Mouse (Mus musculus): ENCODE measurements around the gene Zfyve21. TPM values are rescaled to one million over a fixed set of nuclear protein-coding genes. Genes with fewer than 3 reads are reported as not detected.

Zfyve21 gene
- polyA plus RNA-seq, 1 experiment from 2014 or later, result 43.0 TPM

- no peak for ATAC-seq
Observed at GRCm38 (mm10) chr12:111872079-111872478, 58.1 kb downstream of the Zfyve21 start.

GRCm38 (mm10) chr12:111874601-111875140 is 60.7 kb downstream of the Zfyve21 start:
- no peak overlapping the region for H3K9ac ChIP-seq (ENCODE audit: low read length)
- H3K4me2 ChIP-seq (ENCODE audit: low read length), result no peak overlapping the region
- 68% methylated on average over 1 of the region's 1 CpGs for WGBS
- no peaks in the 10 kb centered on the region for H3K9me3 ChIP-seq (replicated peaks; ENCODE audit: control insufficient read depth, low read length)
- H3K27me3 ChIP-seq (replicated peaks; ENCODE audit: control insufficient read depth, insufficient read depth, low read length), result no peaks in the 10 kb centered on the region
- no peaks in the 10 kb centered on the region for H3K36me3 ChIP-seq (ENCODE audit: control insufficient read depth, insufficient read depth, low read length)
- H3K4me1 ChIP-seq (ENCODE audit: control insufficient read depth, insufficient read depth, low read length), result no peaks in the 10 kb centered on the region
- no peak overlapping the region for H3K27ac ChIP-seq (ENCODE audit: low read depth, low read length)
- H3K4me3 ChIP-seq (ENCODE audit: low read depth, low read length), result no peak overlapping the region
- DNase-seq (ENCODE audit: low spot score), result no peak
- no peak for ATAC-seq

More at GRCm38 (mm10) chr12:111872079-111872478, 58.1 kb downstream of the Zfyve21 start:
- no peaks in the 10 kb centered on the region for H3K4me1 ChIP-seq (ENCODE audit: control insufficient read depth, insufficient read depth, low read length)
- no peaks in the 10 kb centered on the region for H3K36me3 ChIP-seq (ENCODE audit: control insufficient read depth, insufficient read depth, low read length)
- H3K9ac ChIP-seq (ENCODE audit: low read length), result no peak overlapping the region
- 90% methylated on average over 5 of the region's 5 CpGs for WGBS
- DNase-seq (ENCODE audit: low spot score), result no peak
- H3K27me3 ChIP-seq (replicated peaks; ENCODE audit: control insufficient read depth, insufficient read depth, low read length), result no peaks in the 10 kb centered on the region
- H3K27ac ChIP-seq (ENCODE audit: low read depth, low read length), result no peak overlapping the region
- no peaks in the 10 kb centered on the region for H3K9me3 ChIP-seq (replicated peaks; ENCODE audit: control insufficient read depth, low read length)
- H3K4me2 ChIP-seq (ENCODE audit: low read length), result no peak overlapping the region
- no peak overlapping the region for H3K4me3 ChIP-seq (ENCODE audit: low read depth, low read length)

DNA sequence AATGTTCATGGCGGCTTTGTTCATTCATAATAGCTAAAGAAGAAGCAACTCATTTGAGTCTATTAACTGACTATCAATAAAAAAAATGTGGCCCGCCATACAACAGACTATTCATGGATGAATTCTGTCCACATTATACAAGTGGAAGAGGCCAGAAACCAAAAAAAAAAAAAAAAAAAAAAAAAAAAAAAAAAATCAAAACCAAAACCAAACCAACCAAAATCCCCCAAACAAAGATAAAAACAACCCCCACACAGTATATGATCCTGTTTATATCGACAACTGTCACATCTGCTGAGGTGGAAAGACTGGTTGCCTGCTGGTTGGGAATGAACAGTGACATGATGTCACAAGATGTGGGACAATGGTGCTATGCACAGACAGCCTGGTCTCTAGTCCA is 61.5 kb downstream of the Zfyve21 start:
- Histone ChIP-seq H3K4me3 (ENCODE audit: low read depth, low read length) (no peak overlapping the region), H3K36me3 (ENCODE audit: control insufficient read depth, insufficient read depth, low read length) (no peaks in the 10 kb centered on the region), H3K4me1 (ENCODE audit: control insufficient read depth, insufficient read depth, low read length) (no peaks in the 10 kb centered on the region), H3K27ac (ENCODE audit: low read depth, low read length) (no peak overlapping the region), H3K4me2 (ENCODE audit: low read length) (no peak overlapping the region), H3K9me3 (replicated peaks; ENCODE audit: control insufficient read depth, low read length) (no peaks in the 10 kb centered on the region), H3K27me3 (replicated peaks; ENCODE audit: control insufficient read depth, insufficient read depth, low read length) (no peaks in the 10 kb centered on the region), H3K9ac (ENCODE audit: low read length) (no peak overlapping the region)
- ATAC-seq, result no peak
- DNase-seq (ENCODE audit: low spot score), result no peak
- WGBS, result 89% methylated on average over 3 of the region's 3 CpGs

DNA sequence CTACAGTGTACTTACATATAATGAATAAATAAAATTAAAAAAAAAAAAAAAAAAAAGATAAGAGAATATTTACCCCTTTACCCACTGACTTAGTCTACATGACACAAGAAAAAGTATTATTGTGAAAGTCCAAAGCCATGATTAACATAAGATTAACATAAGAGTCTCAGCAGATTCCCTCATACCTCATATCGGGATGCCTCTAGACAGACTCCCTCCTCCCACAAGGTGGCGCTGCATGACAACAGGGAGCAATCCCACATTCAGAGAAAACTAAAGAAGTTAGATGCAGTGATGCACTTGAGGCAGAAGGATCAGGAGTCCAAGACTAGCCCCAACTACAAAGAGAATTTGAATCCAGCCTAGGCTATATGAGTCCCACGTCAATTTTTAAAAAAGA is 64.2 kb downstream of the Zfyve21 start:
- H3K27ac ChIP-seq (ENCODE audit: low read depth, low read length), result no peak overlapping the region
- no peak overlapping the region for H3K4me2 ChIP-seq (ENCODE audit: low read length)
- no peak overlapping the region for H3K9ac ChIP-seq (ENCODE audit: low read length)
- no peaks in the 10 kb centered on the region for H3K27me3 ChIP-seq (replicated peaks; ENCODE audit: control insufficient read depth, insufficient read depth, low read length)
- 10% methylated on average over 3 of the region's 3 CpGs for WGBS
- no peak overlapping the region for H3K4me3 ChIP-seq (ENCODE audit: low read depth, low read length)
- no peaks in the 10 kb centered on the region for H3K4me1 ChIP-seq (ENCODE audit: control insufficient read depth, insufficient read depth, low read length)
- no peaks in the 10 kb centered on the region for H3K9me3 ChIP-seq (replicated peaks; ENCODE audit: control insufficient read depth, low read length)
- DNase-seq (ENCODE audit: low spot score), result peak; percentile 90
- H3K36me3 ChIP-seq (ENCODE audit: control insufficient read depth, insufficient read depth, low read length), result no peaks in the 10 kb centered on the region
- peak; percentile 69 for ATAC-seq

Other genes starting within 250 kb of the Zfyve21 start
- 56.3 and 58.4 TPM in 2 replicates for gene Mark3, start 239.6 kb upstream of the Zfyve21 start, polyA plus RNA-seq (2014; fragmentation: Nextera tagmentation; extraction: Ambion mirVana)
- gene Ckb, start 141.8 kb upstream of the Zfyve21 start, polyA plus RNA-seq (2014; fragmentation: Nextera tagmentation; extraction: Ambion mirVana), result 1,532 and 1,552 TPM in 2 replicates
- gene Trmt61a, start 136.1 kb upstream of the Zfyve21 start, polyA plus RNA-seq (2014; fragmentation: Nextera tagmentation; extraction: Ambion mirVana), result 5.8 and 7.8 TPM in 2 replicates
- 60.4 and 65.8 TPM in 2 replicates for gene Bag5, start 100.9 kb upstream of the Zfyve21 start, polyA plus RNA-seq (2014; fragmentation: Nextera tagmentation; extraction: Ambion mirVana)
- 47.1 and 50.8 TPM in 2 replicates for gene Apopt1, start 100.9 kb upstream of the Zfyve21 start, polyA plus RNA-seq (2014; fragmentation: Nextera tagmentation; extraction: Ambion mirVana)
- gene Klc1, start 55.3 kb upstream of the Zfyve21 start, polyA plus RNA-seq (2014; fragmentation: Nextera tagmentation; extraction: Ambion mirVana), result 391 and 464 TPM in 2 replicates
- gene Xrcc3, start 297 bp upstream of the Zfyve21 start, polyA plus RNA-seq (2014; fragmentation: Nextera tagmentation; extraction: Ambion mirVana), result 3.0 and 3.7 TPM in 2 replicates
- gene Ppp1r13b, start 93.9 kb downstream of the Zfyve21 start, polyA plus RNA-seq (2014; fragmentation: Nextera tagmentation; extraction: Ambion mirVana), result 12.5 and 20.1 TPM in 2 replicates
- 634 and 784 TPM in 2 replicates for gene Atp5mpl, start 152.8 kb downstream of the Zfyve21 start, polyA plus RNA-seq (2014; fragmentation: Nextera tagmentation; extraction: Ambion mirVana)
- gene Tdrd9, start 157.4 kb downstream of the Zfyve21 start, polyA plus RNA-seq (2014; fragmentation: Nextera tagmentation; extraction: Ambion mirVana), result 0.19 and 0.31 TPM in 2 replicates
- gene Rd3l, start 167.1 kb downstream of the Zfyve21 start, polyA plus RNA-seq (2014; fragmentation: Nextera tagmentation; extraction: Ambion mirVana), result not detected in 2 replicates

Measured in forebrain, embryonic 14.5 days (tissue).